Mouse (Mus musculus) C2C12 (cell line): ENCODE measurements at regions not wholly inside any gene's neighbourhood (a gene's known extent, or its start where the extent isn't known, plus 50 kb on each side); places are given as distances from the start of the nearest gene placed in this dataset.

Source experiments
- CEBPB ChIP-seq: IDR thresholded peaks from one replicate; pipeline ENCODE4 v1.6.1; 2011; ENCODE audit warnings: low read depth, mild to moderate bottlenecking, control low read depth, moderate library complexity
- CTCF ChIP-seq: IDR thresholded peaks from one replicate; pipeline ENCODE4 v1.5.1; 2011; ENCODE audit not compliant: control insufficient read depth, insufficient read depth, insufficient read length
- MAX ChIP-seq: IDR thresholded peaks from one replicate; pipeline ENCODE4 v1.6.1; 2011; ENCODE audit warnings: mild to moderate bottlenecking, control low read depth
- MYOG ChIP-seq: IDR thresholded peaks from one replicate; pipeline ENCODE4 v1.6.1; 2011; ENCODE audit not compliant: control insufficient read depth, insufficient read length; ENCODE audit errors: extremely low read depth
- USF1 ChIP-seq: IDR thresholded peaks from one replicate; pipeline ENCODE4 v1.6.1; 2011; ENCODE audit warnings: low read depth, mild to moderate bottlenecking, control low read depth, moderate library complexity

DNA sequence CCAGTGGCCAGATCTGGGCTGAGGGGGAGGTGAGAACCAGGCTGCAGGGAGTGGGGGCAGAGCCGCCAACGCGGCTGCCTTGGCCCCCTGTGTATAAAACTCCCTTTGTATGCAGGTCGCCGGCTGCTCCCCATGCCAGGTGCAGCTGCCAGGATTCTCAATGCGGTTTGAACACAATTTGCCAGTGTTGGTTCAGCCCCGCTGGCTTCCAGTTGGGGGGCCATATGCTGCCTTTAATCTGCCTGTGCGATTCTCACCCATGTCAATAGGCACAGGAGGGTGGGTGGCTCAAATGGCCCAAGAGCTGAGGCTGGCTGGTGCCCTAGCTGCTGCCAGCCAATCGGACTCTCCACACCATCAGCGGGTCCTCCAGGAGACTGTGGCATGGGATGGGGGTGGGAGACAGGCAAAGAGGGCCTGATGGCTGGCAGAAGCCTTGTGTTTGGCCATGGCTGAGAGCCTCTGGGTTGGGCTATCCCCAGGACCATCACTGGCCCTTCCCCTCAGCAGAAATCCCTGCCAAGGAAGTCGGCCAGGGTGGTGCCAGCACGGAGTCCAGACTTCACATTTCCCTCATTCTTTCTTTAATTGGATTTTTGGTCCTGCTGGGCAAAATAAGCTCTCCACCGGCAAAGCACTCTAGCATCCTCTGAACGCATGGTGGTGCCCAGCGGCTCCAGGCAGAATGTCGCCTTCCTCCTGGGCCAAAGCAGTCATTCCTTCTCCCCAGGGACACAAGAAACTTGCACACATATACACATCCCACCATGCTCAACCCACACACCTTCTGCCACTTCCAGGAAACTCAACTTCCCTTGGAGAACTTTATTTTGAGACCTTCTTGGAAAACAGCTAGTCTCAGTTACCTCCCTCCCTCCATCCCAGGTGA is 338.0 kb downstream of the Bcor start:
- TF ChIP-seq CTCF (no peak), CEBPB (no peak), MAX (no peak), MYOG (no peak), USF1 (no peak)
